Mouse (Mus musculus): Measurements from ENCODE around the gene Fchsd2.
A peak's percentile ranks its signal among the peaks of the same experiment; 100 is the strongest.

Gene Fchsd2

GRCm38 (mm10) chr7:101092618-101093017 lies at the start of gene Fchsd2:
TSS of gene Fchsd2 (plus strand) at chr7:101092863.
- DNase-seq = no peak

GRCm38 (mm10) chr7:101043846-101044541 lies 48.7 kb upstream of the Fchsd2 start:
- DNase-seq = no peak

DNA sequence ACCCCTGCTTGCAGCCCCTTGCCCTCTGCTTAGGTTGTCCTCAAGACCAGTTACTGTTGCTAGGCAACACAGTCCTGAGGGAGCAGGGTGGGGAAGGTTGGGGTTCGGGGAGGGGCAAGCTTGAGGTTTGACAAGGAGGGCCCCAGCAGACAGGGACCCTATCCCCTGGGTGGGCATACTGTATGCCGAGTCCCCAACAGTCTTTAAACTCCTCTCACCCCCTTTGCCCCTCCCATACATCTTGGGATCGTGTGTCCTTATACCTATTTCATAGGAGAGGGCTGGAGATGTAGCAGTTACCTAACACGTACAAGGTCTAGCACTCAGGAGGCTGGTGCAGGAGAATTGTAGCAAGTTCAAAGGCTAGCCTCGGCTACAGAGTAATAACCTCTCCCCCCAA lies 44.4 kb upstream of the Fchsd2 start:
- DNase-seq = no peak

DNA sequence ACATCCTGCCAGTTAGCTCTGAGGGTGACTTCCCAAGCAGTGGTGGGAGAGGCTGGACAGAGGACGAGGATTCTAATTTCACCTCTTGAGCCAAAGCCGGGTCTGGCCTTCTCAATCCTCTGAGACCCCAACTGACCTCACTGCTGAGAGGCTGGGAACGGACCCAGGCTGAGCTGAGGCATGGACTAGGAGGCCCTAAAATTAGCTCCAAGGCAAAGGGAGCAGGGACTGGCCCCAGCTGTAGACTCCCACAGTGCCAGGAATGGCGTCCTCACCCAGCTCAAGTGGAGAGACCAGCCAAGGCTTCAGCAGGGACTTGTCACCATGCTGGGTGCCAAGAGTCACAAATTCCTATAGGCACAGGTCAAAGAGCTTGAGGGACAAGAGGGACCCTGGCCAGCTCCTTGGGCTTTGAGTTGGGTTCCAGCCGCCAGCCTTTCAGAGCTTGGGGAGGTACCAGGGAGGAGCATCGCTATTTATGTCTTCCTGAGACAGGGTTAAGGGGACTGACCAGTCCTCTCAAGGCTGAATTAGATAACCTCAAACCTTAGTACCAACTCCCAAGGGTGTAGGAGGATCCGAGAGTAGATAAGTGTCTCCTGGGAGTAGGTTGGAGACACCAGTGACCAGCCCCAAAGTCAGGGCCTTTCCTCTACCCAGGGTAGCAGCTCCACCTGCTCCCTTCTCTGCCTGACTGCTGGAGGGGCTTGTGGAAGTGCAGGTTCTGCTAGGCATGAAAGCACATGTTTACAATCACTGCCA lies 43.2 kb upstream of the Fchsd2 start:
- peak; percentile 45 to 46 for DNase-seq

DNA sequence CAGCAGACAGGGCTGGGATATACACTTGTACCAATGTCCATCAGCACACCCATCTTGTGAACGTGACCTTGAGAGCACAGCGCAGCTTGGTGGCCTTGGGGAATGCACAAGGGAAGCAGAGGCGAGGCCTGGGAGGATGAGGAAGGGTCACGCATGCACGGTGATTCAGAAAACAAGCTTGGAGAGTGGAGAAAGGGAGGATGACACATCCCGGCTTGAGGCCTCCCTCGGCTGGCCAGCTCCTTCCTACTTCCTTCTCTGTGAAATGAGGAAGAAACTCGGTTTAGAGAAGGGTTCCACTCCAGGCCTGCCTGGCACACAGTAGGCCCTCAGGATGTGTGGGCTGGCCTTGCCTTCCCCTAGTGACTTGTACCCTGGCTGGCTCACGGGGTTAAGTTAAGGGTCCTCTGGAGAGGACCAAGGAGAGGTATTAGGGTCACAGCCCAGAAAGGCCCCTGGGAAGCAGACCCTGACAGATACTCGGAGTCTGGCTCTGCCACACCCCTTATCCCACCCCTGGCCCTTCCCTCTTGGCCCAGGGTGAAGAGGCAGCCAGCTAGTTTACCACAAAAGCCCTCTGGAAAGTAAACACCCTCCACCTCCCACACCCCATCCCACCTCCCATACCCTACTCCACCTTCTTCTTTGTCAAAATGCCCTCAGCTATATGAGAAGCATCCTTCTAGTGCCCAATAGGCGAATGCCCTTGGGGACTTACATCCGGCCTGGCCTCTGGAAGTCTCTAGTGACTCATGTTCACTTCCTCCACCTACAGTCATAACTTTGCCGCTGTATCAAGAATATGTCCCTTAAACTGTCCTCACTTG lies 41.7 kb upstream of the Fchsd2 start:
- DNase-seq = no peak

DNA sequence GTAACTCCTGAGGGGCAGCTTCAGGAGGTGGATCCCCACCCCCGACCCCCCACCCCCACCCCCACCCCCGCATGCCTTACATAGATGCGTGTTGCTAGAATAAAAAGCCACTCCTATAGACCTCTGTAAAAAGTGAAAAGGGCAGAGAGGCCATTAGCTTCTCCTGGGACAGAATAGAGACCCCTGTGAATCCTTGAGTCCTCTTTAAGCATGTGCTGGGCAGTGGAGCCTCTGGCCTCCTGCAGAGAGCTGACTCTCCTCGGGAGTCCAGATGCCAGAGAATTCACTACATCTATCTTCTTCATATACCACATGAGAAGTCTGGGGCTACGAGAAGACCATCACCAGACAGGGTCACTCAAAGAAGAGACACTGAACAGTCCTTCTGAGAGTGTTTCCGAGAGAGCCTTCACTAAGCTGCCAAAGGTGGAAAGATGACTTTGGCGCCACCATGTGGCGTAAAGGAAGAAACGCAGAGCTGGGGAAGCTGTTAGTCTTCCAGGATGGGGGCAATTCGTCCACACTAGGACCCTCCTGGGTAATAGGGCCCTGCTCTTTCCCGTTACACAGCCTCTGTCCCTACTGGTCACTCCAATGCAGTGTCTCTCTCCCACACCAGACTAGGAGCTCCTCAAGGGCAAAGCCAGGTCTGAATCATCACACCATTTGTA lies 41.0 kb upstream of the Fchsd2 start:
- peak; percentile 48 to 59 for DNase-seq

DNA sequence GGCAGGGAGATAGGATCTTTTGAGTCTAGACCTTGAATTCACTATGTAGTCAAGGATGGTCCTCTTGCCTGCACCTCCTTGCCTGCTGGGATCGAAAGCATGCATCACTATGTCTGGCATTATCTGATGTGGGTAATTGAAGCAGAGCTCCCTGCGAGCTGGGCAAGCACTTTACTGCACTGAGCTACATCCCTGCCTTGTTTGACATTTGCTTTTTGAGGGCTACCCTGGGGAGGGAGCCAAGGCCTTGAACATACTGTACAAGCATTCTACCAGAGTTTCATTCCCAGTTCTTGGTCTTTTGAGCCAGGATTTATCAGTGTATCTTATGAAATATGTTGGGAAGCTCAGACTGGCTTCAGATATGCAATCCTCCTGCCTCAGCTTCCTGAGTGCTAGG lies 39.5 kb upstream of the Fchsd2 start:
- no peak for DNase-seq

DNA sequence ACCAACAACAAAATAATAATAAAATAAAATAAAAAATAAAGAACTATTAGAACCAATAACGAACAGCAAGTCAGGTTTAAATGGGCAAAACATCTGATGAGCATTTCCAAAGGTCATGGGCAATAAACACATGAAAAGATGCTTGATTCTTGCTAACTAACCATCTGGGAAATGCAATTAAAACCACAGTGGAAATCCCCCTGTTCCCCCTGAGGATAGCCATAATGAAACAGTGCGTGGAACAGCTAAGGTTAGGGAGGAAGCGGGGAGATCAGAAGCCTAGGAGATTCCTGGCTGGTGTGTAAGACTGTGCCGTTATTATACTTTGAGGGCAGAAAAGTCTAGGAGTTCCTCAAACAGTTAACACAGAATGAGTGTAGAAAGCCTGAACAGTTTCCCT lies 35.4 kb upstream of the Fchsd2 start:
- DNase-seq = no peak

DNA sequence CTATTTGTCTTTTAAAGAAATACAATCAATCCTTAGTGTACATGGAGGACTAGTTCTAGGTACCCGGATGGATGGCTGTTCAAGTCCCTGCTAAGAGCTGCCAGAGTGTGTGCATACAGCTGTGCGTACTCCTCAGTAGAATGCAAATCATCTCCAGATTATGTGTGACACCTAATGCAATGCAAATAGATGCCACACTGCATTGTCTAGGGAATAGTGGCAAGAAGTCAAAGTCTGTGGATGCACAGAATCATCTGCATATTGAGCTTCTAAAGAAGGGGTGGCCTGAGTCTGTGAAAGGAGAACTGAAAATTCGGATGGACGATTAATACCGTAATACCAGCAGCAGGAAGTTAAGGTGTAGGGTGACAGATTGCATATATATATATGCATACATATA lies 33.5 kb upstream of the Fchsd2 start:
- DNase-seq = no peak

- DNase-seq = no peak
Measured at GRCm38 (mm10) chr7:101060476-101060875, 32.2 kb upstream of the Fchsd2 start.

DNA sequence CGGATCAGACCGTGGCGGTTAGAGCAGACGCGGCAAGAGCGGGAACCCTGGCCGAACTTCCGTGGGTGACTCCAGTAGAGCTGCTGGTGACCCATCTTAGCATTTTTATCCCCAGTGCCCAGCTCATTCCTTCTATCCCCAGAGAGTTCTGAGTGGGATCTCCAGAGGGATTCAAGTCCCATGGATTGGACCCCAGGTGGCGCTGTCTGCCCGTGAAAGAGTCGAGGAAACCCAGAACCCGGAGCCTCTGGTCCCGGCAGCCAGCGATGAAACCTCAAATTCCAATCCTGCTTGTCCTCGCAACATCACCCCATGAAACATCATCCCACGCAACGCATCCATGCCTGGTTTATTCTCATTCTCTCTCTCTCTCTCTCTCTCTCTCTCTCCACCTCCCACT lies 31.3 kb upstream of the Fchsd2 start:
- DNase-seq = peak; percentile 83 to 87

GRCm38 (mm10) chr7:101062246-101062645 lies 30.4 kb upstream of the Fchsd2 start:
- peak; percentile 59 to 63 for DNase-seq

GRCm38 (mm10) chr7:101063523-101063922 lies 29.1 kb upstream of the Fchsd2 start:
- DNase-seq = no peak

- no peak for DNase-seq
Measured at GRCm38 (mm10) chr7:101064697-101065688, 27.7 kb upstream of the Fchsd2 start.

DNA sequence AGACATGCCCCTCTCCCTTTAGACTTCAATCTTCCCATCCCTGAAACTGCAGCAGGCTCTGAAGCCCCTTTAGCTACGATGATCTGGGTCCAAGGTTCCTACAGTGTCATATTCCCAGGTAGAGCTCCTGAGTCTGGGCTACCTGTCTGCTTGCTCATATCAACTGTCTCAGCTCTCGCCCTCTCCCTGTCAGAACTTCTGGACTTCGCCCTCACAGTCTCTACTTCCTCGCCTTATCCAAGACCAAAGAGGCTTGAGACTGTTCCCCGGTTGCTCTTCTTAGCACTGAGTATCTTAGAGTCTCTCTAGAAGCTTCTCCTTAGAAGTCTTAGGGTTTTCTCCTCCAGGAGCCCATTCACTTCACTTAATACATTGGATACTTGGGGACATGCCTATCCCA lies 26.7 kb upstream of the Fchsd2 start:
- no peak for DNase-seq

DNA sequence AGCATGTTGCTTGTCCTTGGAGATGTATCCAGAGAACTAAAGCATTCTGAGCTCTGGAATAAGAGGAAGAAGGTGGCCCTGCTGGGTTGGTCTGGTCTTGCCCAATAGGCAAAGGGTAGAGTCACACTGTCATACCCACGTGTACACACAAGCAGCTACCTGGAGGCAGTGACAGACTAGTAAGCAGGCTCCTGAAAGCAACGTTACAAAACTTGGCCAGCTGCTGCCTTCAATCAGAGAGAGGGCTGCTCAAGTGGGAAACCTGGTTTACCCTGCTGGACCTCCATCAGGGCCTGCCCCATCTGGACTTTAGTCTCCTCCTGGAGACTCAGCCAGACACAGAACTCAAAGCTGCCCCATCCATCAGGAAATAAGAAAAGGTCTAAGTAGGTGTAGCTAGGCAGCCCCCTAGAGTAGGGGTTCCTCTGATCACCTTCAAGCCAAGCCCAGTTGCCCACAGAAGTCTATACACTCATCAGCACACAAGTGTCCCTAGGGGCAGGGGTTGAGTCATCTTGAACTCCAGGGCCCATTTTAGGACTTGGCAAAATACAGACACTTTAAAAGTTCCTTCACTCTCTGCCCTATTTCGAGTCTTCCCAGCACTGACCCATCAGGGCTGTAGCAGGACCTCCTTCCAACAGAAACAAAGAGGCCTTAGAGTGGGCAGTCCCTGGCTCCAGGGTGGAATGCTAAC lies 25.9 kb upstream of the Fchsd2 start:
- no peak for DNase-seq

- DNase-seq = no peak
Measured at GRCm38 (mm10) chr7:101067521-101067920, 25.1 kb upstream of the Fchsd2 start.

- DNase-seq = no peak
Measured at GRCm38 (mm10) chr7:101069271-101069670, 23.4 kb upstream of the Fchsd2 start.

DNA sequence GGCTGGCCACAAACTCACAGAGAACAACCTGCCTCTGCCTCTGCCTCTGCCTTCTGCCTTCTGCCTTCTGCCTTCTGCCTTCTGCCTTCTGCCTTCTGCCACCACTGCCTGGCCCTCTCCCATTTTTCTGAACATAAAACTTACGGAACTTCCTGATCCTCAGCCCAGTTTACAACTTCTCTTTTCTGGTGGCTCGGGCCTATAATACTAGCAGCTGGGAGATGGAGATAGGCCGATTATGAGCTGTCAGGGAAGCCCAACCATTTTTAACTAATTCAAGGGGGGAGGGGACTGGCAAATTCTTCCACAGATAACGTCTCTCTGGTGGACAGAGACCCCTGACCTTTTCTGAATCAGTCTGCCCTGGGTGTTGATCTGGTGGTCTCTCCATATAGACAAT lies 22.3 kb upstream of the Fchsd2 start:
- no peak for DNase-seq

GRCm38 (mm10) chr7:101071020-101071419 lies 21.6 kb upstream of the Fchsd2 start:
- DNase-seq = no peak

GRCm38 (mm10) chr7:101072123-101072740 lies 20.4 kb upstream of the Fchsd2 start:
- DNase-seq = no peak
